Mouse (Mus musculus): ENCODE data around the gene Dph1.

- TF ChIP-seq CTCF (IDR thresholded peaks at IDR 0.05; ENCODE audit: insufficient read depth, low read depth, low read length) (0 out of 2 replicates have a peak, but pooled peaks have one; percentile 5), POLR2A (IDR thresholded peaks at IDR 0.05; ENCODE audit: insufficient read depth, low read depth, low read length) (peak; percentile 56)
These were observed 693 bp downstream of the Dph1 start for GRCm38 (mm10) chr11:75190371-75190724.

Data from olfactory bulb, adult 2 months (tissue).